Mouse (Mus musculus): ENCODE data around the gene Gm9857. TPM values are rescaled to one million over a fixed set of nuclear protein-coding genes. Genes with fewer than 3 reads are reported as not detected.

Gm9857 gene
- not detected for total RNA-seq (2021)

DNA sequence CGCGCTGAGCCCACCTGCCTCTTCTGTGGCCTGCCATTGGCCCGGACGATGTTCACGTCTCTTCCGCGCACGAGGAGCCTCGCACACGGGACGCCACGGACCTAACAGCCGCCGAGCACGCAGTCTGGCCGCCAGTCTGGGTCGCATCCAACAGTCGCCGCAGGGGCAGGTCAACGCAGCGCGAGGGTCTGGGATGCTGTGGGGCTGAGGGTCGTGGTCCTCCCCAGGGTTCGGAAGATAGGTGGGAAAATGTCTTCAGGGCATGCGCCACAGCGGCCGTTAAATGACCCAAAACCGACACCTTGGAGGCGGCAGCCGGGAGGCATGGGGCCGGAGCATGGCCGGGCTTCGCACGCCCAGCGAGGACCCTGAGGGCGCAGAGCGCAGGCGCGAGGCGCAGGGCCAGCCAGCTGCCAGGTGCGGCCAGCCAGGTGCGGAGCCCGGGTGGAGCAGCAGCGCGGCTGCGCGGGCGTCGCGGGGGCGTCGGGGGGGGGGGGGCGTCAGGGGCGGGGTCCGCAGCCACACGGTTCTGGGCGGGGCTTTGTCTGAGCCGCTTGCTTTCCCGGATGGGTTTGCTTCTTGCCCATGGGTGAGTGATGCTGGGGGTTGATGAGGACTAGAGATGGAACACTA lies at the start of gene Gm9857:
TSS of gene Gm9857 (minus strand) at position 445 of the 633 bp plus-strand sequence.
- intact Hi-C loops (cut with DNase I), result no loop called here
- no peak for DNase-seq (ENCODE audit: low spot score)

DNA sequence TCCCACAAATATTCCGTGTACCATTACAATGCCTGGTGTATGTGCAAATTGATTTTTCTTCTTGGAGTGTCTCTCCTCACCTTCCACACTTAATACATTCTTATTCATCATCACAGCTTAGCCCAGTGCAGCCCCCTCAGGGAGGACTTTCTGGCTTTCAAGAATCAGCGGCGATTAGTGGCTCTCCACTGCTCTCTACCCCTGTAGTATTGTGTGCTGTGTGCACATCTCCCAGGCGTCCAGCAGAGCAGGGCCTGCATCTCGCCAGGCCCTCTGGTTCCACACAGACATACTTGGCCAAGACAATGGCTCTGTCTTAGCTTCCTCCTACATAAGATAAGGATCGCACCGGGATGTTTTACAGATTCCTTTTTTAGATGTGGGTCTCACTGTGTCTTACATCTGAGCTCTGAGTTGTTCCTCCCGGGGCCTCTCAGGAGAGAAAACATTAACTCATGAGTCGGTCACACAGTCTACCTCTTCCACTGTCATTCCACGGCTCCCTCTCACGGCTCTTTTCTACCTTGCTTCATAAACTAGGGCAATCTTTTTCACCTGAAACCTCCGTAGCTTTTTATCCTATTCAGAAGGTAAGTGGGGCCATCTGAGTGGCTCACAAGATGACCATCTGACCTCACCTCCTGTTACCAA lies 46.9 kb upstream of the Gm9857 start:
- DNase-seq (ENCODE audit: low spot score), result no peak
- intact Hi-C loops (cut with DNase I), result no loop called here

DNA sequence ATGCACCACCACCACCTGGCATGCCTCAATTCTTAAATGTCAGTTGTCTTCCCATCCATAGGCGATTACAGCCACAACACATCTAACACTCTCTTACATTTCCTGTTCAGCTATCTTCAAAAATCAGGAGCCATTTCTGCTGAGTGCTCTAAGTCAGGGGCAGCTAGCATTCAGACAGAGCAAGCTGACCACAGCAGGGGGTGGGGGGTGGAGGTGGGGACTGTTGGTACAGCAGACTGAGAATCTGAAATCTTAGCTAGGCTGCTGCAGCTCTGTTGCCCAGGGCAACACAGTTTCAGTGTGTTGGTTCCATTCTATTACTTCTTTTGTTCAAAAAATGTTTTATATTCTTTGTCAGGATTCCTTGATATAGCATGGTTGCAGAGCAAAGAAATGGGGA lies 46.3 kb upstream of the Gm9857 start:
- intact Hi-C loops (cut with DNase I), result no loop called here

DNA sequence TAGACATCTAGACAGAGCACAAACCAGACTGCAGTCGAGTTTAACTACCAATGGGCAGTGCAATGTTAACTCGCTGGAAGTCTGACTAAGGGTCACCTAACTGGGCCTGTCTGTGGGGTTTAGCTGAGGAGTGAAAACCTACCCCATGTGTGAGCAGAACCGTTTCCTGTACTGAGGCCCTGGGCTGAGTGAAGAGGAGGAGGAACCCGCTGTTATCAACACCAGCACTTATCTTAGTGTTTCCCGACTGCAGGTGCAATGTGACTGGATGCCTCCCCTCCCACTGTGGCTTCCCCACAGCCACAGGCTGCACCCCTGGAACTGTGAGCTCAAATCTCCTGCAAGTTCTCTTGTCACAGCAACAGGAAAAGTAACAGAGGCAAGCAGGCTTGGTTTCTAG lies 43.7 kb upstream of the Gm9857 start:
- intact Hi-C loops (cut with DNase I), result no loop called here
- DNase-seq (ENCODE audit: low spot score), result no peak

More for the DNA sequence above, 46.3 kb upstream of the Gm9857 start:
- DNase-seq (ENCODE audit: low spot score), result no peak

DNA sequence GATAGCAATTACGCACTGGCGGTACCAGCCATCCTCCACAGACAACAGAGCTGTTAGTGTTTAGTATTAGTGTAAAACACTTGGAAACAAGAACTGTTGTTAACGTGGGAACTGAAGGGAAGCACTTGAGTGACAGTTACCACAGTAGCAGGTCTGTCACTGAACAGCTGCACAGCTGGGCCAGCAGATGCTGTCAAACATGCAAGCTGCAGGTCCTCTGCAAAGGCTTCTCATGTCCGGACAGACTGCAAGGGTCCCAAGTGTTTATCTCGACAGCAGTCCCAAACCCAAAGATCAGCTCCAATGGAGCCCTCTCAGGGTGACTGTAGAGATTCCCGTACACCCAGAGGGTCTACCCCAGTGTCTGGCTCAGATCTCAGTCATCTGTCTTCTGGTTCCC lies 41.7 kb upstream of the Gm9857 start:
- intact Hi-C loops (cut with DNase I), result no loop called here

DNA sequence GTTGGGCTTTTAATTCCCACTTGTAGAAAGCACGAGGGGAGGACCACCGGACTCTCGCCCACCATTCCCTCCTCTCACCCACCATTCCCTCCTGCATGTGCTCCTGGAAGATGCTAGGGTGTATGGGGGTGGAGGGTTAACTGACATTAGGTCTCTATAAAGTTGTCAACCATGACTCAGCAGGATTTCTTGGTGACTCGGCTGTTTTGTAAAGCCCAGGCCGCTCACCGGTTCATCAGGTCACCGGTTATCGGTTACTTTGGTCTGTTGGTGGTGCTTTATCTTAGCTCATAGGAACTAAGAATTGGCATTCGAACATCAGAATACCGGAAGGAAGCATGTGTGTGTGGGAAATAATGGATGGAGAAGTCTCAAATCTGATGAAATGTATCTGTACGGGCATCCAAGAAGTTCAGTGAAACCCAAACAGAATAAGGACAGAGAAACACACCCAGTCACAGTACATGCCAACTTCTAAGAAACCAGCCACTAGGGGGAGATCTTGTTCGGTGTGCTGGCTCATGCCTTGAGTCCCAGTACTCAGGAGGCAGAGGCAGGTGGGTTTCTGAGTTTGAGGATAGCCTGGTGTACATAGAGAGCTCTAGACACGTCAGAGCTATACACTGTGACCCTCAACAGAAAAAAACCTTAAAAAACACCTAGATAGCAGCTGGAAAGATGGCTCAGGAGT lies 37.2 kb upstream of the Gm9857 start:
- no peak for DNase-seq (ENCODE audit: low spot score)
- intact Hi-C loops (cut with DNase I), result loop anchor here (2.0 kb wide), 1 partner anchor 85 kb away; no protein-coding TSS in a partner anchor

More for the DNA sequence above, 41.7 kb upstream of the Gm9857 start:
- no peak for DNase-seq (ENCODE audit: low spot score)

DNA sequence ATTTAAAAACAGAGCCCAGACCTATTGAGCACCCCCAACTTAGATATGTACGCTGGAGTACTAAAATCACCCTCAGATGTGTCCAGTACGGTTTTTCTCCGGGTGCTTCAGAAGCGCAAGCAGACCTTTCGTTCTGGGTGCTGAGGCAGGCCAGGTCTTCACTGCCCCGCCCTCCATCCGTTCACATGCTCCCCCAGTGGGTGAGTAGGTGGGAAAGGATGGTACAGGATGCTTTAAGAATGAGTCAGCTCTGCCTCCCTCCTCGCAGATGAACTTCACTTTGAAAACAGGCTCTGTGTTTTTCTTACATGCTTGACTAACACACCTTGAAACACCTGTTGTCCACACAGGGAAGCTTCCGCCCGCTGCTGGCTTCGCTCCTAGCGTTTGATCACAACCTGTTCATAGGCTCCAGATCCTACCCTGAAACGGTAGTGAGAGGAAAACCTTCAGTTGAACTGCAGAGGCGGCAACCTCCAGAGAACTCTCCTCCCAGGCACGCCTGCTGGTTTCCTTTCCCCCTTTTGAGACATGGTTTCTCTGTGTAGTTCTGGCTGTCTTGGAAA lies 34.8 kb upstream of the Gm9857 start:
- DNase-seq (ENCODE audit: low spot score), result no peak
- intact Hi-C loops (cut with DNase I), result no loop called here

- intact Hi-C loops (cut with DNase I), result no loop called here
These were observed 33.9 kb upstream of the Gm9857 start for GRCm38 (mm10) chr3:108973980-108974660.

DNA sequence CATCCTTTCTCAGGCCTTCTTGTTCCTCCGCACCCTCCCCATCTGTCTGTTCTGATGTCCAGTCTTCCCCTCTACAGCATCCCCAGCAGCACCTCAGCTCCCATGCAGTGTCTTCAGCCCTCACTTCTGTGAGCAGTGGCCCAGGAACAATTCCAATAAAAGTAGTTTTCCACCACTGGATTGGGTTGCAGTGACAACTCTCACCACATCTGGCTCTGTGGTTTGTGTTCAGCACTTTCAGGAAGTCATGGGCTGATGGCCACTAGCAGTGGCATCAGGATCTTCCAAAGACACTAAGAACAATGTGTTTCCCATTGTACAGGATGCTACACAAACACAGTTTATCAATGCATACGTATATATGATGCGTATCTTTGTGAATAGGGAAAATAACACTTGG lies 25.8 kb upstream of the Gm9857 start:
- DNase-seq (ENCODE audit: low spot score), result no peak
- intact Hi-C loops (cut with DNase I), result no loop called here

More at GRCm38 (mm10) chr3:108973980-108974660, 33.9 kb upstream of the Gm9857 start:
- no peak for DNase-seq (ENCODE audit: low spot score)

- no peak for DNase-seq (ENCODE audit: low spot score)
- intact Hi-C loops (cut with DNase I), result no loop called here
These were observed 24.3 kb upstream of the Gm9857 start for GRCm38 (mm10) chr3:108964361-108965044.

DNA sequence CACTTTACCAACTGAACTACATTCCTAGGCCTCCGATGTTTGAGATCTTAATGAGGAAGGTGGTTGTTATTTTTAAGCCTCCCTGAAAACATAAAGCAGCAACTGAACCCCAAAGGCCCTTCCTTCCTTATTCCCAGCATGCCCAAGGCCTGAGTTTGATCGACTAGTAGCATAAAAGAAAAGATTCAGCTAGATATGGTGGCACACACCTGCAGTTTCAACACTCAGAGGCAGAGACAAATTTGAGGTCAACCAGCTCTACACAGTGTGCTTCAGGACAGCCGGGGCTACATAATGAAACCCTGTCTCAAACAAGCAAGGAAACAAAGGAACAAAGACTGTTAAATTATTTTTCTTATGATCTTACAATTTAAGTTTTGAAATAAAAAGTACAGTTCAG lies 23.5 kb upstream of the Gm9857 start:
- intact Hi-C loops (cut with DNase I), result no loop called here
- DNase-seq (ENCODE audit: low spot score), result no peak

DNA sequence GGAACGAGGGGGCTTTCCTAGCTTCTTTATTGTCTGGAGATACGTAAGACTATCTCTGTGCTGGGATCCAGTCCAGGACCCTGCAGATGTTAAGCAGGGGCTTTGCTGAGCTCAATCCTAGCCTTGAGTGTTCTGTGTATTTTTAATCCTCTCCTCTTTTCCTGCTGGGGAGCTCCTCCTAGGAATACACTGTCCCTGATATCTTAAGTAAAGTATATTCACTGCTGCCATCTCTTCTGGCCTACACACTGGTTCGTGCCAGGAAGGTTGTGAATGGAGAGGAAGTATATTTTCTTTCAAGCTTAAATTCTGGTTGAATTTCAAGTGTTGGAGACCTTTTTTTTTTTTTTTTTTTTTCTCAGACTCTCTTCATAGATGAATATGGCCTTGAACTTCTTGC lies 23.0 kb upstream of the Gm9857 start:
- no peak for DNase-seq (ENCODE audit: low spot score)
- intact Hi-C loops (cut with DNase I), result no loop called here

DNA sequence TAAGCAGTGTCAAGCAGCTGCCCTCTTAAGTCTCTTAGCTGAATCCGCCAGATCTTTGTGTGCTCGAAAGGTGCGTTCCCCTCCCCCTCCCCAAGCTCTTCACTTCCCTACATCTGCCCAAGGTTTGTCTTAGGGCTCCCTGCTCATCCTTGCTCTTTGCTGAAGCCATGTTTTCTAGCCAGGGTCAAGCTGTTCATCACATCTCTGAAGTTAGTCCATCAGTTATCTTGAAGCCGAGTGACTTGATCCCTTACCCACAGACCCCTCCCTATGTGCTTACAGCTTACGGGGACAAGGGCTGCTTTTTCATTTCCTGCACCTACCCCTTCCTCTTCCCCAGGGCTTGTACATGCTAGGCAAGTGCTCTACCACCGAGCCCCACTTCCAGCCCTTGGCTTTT lies 21.4 kb upstream of the Gm9857 start:
- intact Hi-C loops (cut with DNase I), result no loop called here
- no peak for DNase-seq (ENCODE audit: low spot score)

DNA sequence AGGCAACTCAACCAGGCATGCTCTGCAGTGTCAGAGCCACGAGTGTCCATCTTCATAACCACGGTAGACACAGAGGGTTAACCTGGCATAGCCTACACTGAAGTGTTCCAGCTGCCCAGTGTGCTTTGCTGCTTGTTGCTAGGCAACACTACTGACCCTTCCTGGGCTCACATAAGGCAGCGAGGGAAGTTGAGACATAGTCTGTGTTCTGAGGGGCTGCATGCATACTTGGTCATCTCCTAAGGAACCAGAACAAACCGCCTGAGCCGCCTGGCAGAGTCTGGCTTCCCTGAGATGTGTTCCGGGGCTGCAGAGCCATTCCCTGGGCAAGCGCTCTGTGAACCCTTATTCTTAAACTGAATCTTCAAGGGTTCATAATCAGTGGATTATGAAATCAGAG lies 21.0 kb upstream of the Gm9857 start:
- intact Hi-C loops (cut with DNase I), result no loop called here
- no peak for DNase-seq (ENCODE audit: low spot score)

DNA sequence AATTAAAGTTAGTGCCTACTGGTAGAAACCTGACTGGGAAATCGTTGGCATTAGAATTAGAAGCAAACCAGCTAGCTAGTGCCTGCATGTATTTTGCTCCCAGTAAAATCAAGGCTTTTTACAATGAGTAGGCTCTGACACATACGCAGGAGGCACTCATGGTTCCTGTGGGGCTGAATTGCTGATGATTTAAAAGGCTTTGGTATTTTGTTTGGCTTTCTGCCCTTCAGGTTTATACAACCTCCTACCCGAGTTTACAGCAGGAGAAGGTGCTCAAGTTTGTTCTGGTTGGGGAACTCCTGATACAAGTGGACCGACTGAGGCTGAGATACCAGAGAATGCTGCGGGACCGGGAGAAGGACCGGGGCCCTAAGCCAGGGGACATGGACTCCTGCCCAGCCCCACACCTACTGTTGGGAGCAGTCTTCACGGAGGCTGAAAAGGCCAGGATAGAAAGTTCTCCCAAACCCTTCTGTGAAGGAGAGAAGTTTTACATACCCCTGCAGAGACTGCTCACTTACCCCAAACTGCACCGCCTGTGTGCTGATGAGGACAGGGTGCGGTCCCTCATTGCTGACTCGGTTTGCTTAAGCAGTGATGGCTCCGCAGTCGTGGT lies 19.5 kb upstream of the Gm9857 start:
- DNase-seq (ENCODE audit: low spot score), result no peak
- intact Hi-C loops (cut with DNase I), result no loop called here

DNA sequence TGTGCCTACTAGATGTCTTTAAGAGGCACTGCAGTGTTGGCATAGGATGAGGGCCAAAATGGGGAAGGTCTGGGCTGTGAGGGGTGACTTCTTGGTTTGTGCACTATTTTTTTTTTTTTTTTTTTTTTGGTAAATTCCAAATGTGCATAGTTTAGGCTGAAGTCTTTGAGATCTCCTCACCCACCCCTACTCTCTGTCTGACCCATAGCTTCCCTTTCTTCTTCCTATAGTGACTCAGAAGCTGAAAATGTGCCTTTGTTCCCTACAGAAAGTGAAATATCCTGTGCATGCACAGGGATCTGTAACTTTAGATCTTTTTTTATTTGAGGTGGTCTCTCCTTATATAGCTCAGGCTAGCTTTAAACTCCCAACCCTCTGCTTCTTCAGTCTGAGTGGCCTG lies 17.7 kb upstream of the Gm9857 start:
- intact Hi-C loops (cut with DNase I), result no loop called here
- DNase-seq (ENCODE audit: low spot score), result no peak

DNA sequence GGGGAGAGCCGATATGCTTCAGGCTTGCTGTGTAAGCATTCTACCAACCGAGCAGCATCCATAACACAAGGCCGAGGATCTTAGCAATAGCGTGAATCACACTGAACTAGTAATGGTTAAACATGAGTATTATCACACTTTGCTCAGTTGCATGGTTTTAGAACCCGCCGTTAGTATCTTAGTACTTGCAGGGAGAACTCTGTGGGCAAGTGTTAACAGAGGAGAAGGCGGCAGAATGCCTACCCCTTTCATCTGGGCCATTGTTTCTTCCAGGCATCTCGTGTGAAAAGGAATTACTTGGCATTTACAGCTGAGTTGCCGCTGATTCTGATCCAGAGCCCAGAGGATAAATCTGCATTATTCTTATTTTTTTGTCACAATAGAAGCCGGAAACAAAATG lies 751 bp upstream of the Gm9857 start:
- DNase-seq (ENCODE audit: low spot score), result no peak
- intact Hi-C loops (cut with DNase I), result no loop called here

DNA sequence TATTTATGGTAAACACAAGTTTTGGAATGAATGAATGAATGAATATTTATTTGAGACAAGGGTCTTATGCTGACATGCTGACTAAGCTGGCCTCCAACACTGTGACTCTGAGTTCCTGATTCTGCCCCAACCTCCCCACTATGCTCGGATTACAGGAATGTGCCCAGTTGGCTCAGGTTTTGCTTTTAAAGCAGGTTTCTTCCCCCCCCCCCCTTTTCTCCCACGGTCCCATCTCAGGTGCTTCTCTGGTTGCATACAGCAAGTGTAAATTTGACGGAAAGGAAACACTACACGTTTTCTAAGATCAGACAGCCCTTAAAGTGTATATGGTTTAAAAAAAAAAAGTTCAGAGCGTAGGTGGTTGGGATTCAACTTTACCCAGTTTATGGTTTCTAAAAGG lies 672 bp downstream of the Gm9857 start, which contains the start of gene Henmt1:
TSS of gene Henmt1 (plus strand) at position 301 of the 400 bp plus-strand sequence.
- intact Hi-C loops (cut with DNase I), result no loop called here
- no peak for DNase-seq (ENCODE audit: low spot score)

GRCm38 (mm10) chr3:108938691-108939090 lies 1.6 kb downstream of the Gm9857 start:
- no peak for DNase-seq (ENCODE audit: low spot score)
- intact Hi-C loops (cut with DNase I), result no loop called here

Data from heart, postnatal 25 days (tissue).